In the genomic region with DNA sequence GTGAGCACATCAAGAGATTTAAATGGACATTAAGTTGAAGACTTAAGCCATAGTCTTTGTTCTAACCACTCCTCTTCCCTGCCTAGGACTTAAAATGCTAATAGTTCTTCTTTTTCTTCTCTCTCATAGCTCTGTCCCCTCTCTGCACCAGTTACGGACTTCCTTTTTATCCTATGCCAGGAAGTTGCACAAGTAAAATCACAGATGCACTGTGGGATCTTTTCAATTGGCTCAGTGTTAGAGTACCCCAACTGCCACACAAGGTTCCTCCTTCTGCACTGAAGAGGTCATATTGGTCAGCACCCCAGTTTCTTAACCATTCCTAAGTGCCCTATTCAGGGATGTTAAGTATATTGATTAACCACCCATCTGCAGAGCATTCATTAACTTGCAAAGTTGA, we compare ENCODE assay signal across 17 mouse cellular contexts. TPM values are rescaled to one million over a fixed set of nuclear protein-coding genes. Genes with fewer than 3 reads are reported as not detected.
"Had no signal": no experiment of that assay in that cellular context is flagged by ENCODE, and none has a peak within 500 bp of the region (broad histone marks: within the 10 kb centered on the region; RNA-seq: fewer than 3 reads in every experiment).

No protein-coding gene starts in this region.

- H3K27ac ChIP-seq: neural tube, embryonic 12.5 days; neural tube, embryonic 13.5 days; neural tube, embryonic 15.5 days; stomach, embryonic 15.5 days; stomach, postnatal 0 days had no signal

- H3K4me3 ChIP-seq: neural tube, embryonic 12.5 days; neural tube, embryonic 13.5 days; neural tube, embryonic 15.5 days; stomach, embryonic 15.5 days had no signal

- DNase-seq: retina, postnatal 1 day; right cerebral cortex, adult 18-20 months; right cerebral cortex, postnatal 25 days; right cerebral cortex, postnatal 4 days; spleen, adult 18-20 months; thymus, adult 18-20 months; thymus, adult 2 months; thymus, postnatal 14 days; thymus, postnatal 25 days; thymus, postnatal 36 days; thymus, postnatal 4 days had no signal

RNA-seq across cellular contexts. Expression of gene Adamtsl1, which starts 15.9 kb away (rescaled TPM):
- total RNA-seq: neutrophil, adult 5-6 weeks had no signal
